Mouse (Mus musculus): Measurements from ENCODE around the gene Lztr1. TPM values are rescaled to one million over a fixed set of nuclear protein-coding genes. Genes with fewer than 3 reads are reported as not detected.

Gene Lztr1
- polyA plus RNA-seq, 1 experiment from 2014 or later: 96.8 TPM

GRCm38 (mm10) chr16:17524156-17524555, 15.7 kb downstream of the Lztr1 start:
- Histone ChIP-seq H3K36me3 (ENCODE audit: control insufficient read depth, insufficient read depth, low read length) (peaks cover 53% of the 10 kb centered on the region), H3K27me3 (replicated peaks; ENCODE audit: control insufficient read depth, insufficient read depth, low read length) (no peaks in the 10 kb centered on the region), H3K9me3 (ENCODE audit: control insufficient read depth, low read length) (no peaks in the 10 kb centered on the region), H3K4me2 (ENCODE audit: low read depth, low read length) (no peak overlapping the region), H3K4me1 (ENCODE audit: control insufficient read depth, insufficient read depth, low read length) (peaks cover 4% of the 10 kb centered on the region), H3K4me3 (ENCODE audit: low read length) (no peak overlapping the region), H3K27ac (ENCODE audit: low read length) (no peak overlapping the region), H3K9ac (ENCODE audit: low read depth, low read length) (no peak overlapping the region)
- 90% methylated on average over 11 of the region's 11 CpGs for WGBS
- ATAC-seq: no peak

- peaks cover 13% of the 10 kb centered on the region for H3K4me1 ChIP-seq (ENCODE audit: control insufficient read depth, insufficient read depth, low read length)
- no peaks in the 10 kb centered on the region for H3K27me3 ChIP-seq (replicated peaks; ENCODE audit: control insufficient read depth, insufficient read depth, low read length)
- no peak overlapping the region for H3K4me2 ChIP-seq (ENCODE audit: low read depth, low read length)
- H3K36me3 ChIP-seq (ENCODE audit: control insufficient read depth, insufficient read depth, low read length): peaks cover 49% of the 10 kb centered on the region
- H3K9ac ChIP-seq (ENCODE audit: low read depth, low read length): no peak overlapping the region
- 85% methylated on average over 3 of the region's 3 CpGs for WGBS
- ATAC-seq: no peak
- no peaks in the 10 kb centered on the region for H3K9me3 ChIP-seq (ENCODE audit: control insufficient read depth, low read length)
- peak overlapping the region; percentile 25 for H3K27ac ChIP-seq (ENCODE audit: low read length)
- H3K4me3 ChIP-seq (ENCODE audit: low read length): no peak overlapping the region
Measured at GRCm38 (mm10) chr16:17525524-17525923, 17.0 kb downstream of the Lztr1 start.

GRCm38 (mm10) chr16:17526223-17526622, 17.7 kb downstream of the Lztr1 start:
- Histone ChIP-seq H3K27ac (ENCODE audit: low read length) (peak overlapping the region; percentile 38), H3K4me3 (ENCODE audit: low read length) (no peak overlapping the region), H3K36me3 (ENCODE audit: control insufficient read depth, insufficient read depth, low read length) (peaks cover 43% of the 10 kb centered on the region), H3K4me2 (ENCODE audit: low read depth, low read length) (no peak overlapping the region), H3K9me3 (ENCODE audit: control insufficient read depth, low read length) (no peaks in the 10 kb centered on the region), H3K27me3 (replicated peaks; ENCODE audit: control insufficient read depth, insufficient read depth, low read length) (no peaks in the 10 kb centered on the region), H3K9ac (ENCODE audit: low read depth, low read length) (no peak overlapping the region), H3K4me1 (ENCODE audit: control insufficient read depth, insufficient read depth, low read length) (peaks cover 13% of the 10 kb centered on the region)
- peak; percentile 28 for ATAC-seq
- WGBS: 76% methylated on average over 6 of the region's 6 CpGs

- peaks cover 35% of the 10 kb centered on the region for H3K36me3 ChIP-seq (ENCODE audit: control insufficient read depth, insufficient read depth, low read length)
- H3K4me3 ChIP-seq (ENCODE audit: low read length): no peak overlapping the region
- no peak overlapping the region for H3K9ac ChIP-seq (ENCODE audit: low read depth, low read length)
- ATAC-seq: no peak
- H3K4me1 ChIP-seq (ENCODE audit: control insufficient read depth, insufficient read depth, low read length): peaks cover 19% of the 10 kb centered on the region
- no peaks in the 10 kb centered on the region for H3K9me3 ChIP-seq (ENCODE audit: control insufficient read depth, low read length)
- no peak overlapping the region for H3K27ac ChIP-seq (ENCODE audit: low read length)
- H3K27me3 ChIP-seq (replicated peaks; ENCODE audit: control insufficient read depth, insufficient read depth, low read length): no peaks in the 10 kb centered on the region
- H3K4me2 ChIP-seq (ENCODE audit: low read depth, low read length): no peak overlapping the region
Measured at GRCm38 (mm10) chr16:17527606-17528005, 19.1 kb downstream of the Lztr1 start.

- no peaks in the 10 kb centered on the region for H3K9me3 ChIP-seq (ENCODE audit: control insufficient read depth, low read length)
- no peak overlapping the region for H3K9ac ChIP-seq (ENCODE audit: low read depth, low read length)
- 85% methylated on average over 13 of the region's 13 CpGs for WGBS
- no peak overlapping the region for H3K4me2 ChIP-seq (ENCODE audit: low read depth, low read length)
- H3K36me3 ChIP-seq (ENCODE audit: control insufficient read depth, insufficient read depth, low read length): peaks cover 30% of the 10 kb centered on the region
- no peak for ATAC-seq
- no peak overlapping the region for H3K27ac ChIP-seq (ENCODE audit: low read length)
- no peak overlapping the region for H3K4me3 ChIP-seq (ENCODE audit: low read length)
- peaks cover 19% of the 10 kb centered on the region for H3K4me1 ChIP-seq (ENCODE audit: control insufficient read depth, insufficient read depth, low read length)
- H3K27me3 ChIP-seq (replicated peaks; ENCODE audit: control insufficient read depth, insufficient read depth, low read length): no peaks in the 10 kb centered on the region
Measured at GRCm38 (mm10) chr16:17528276-17528675, 19.8 kb downstream of the Lztr1 start.

GRCm38 (mm10) chr16:17529981-17530586, 21.6 kb downstream of the Lztr1 start:
- no peak for ATAC-seq
- Histone ChIP-seq H3K4me2 (ENCODE audit: low read depth, low read length) (peak overlapping the region; percentile 86), H3K4me1 (ENCODE audit: control insufficient read depth, insufficient read depth, low read length) (peaks cover 19% of the 10 kb centered on the region), H3K9ac (ENCODE audit: low read depth, low read length) (peak overlapping the region; percentile 93), H3K36me3 (ENCODE audit: control insufficient read depth, insufficient read depth, low read length) (peaks cover 17% of the 10 kb centered on the region), H3K27me3 (replicated peaks; ENCODE audit: control insufficient read depth, insufficient read depth, low read length) (no peaks in the 10 kb centered on the region), H3K4me3 (ENCODE audit: low read length) (peak overlapping the region; percentile 75), H3K27ac (ENCODE audit: low read length) (peak overlapping the region; percentile 97), H3K9me3 (ENCODE audit: control insufficient read depth, low read length) (no peaks in the 10 kb centered on the region)
- 12% methylated on average over 17 of the region's 17 CpGs for WGBS

- peak within 1 kb of the TSS; percentile 75 for H3K4me3 ChIP-seq (ENCODE audit: low read length)
- peaks cover 17% of the 10 kb centered on the region for H3K36me3 ChIP-seq (ENCODE audit: control insufficient read depth, insufficient read depth, low read length)
- no peaks in the 10 kb centered on the region for H3K27me3 ChIP-seq (replicated peaks; ENCODE audit: control insufficient read depth, insufficient read depth, low read length)
- peak within 1 kb of the TSS; percentile 86 for H3K4me2 ChIP-seq (ENCODE audit: low read depth, low read length)
- peak within 1 kb of the TSS; percentile 93 for H3K9ac ChIP-seq (ENCODE audit: low read depth, low read length)
- peaks cover 19% of the 10 kb centered on the region for H3K4me1 ChIP-seq (ENCODE audit: control insufficient read depth, insufficient read depth, low read length)
- peak within 1 kb of the TSS; percentile 97 for H3K27ac ChIP-seq (ENCODE audit: low read length)
- ATAC-seq: peak; percentile 95
- WGBS: under 1% methylated on average over 67 of the region's 67 CpGs
- no peaks in the 10 kb centered on the region for H3K9me3 ChIP-seq (ENCODE audit: control insufficient read depth, low read length)
Measured at GRCm38 (mm10) chr16:17530640-17531288, 22.3 kb downstream of the Lztr1 start, which contains the start of gene Thap7. Gene Thap7, minus strand, starts transcription at chr16:17531136.

GRCm38 (mm10) chr16:17532271-17532670, 23.8 kb downstream of the Lztr1 start:
- H3K4me2 ChIP-seq (ENCODE audit: low read depth, low read length): no peak overlapping the region
- H3K27me3 ChIP-seq (replicated peaks; ENCODE audit: control insufficient read depth, insufficient read depth, low read length): no peaks in the 10 kb centered on the region
- peaks cover 14% of the 10 kb centered on the region for H3K4me1 ChIP-seq (ENCODE audit: control insufficient read depth, insufficient read depth, low read length)
- H3K9me3 ChIP-seq (ENCODE audit: control insufficient read depth, low read length): no peaks in the 10 kb centered on the region
- H3K36me3 ChIP-seq (ENCODE audit: control insufficient read depth, insufficient read depth, low read length): peaks cover 9% of the 10 kb centered on the region
- no peak for ATAC-seq
- no peak overlapping the region for H3K27ac ChIP-seq (ENCODE audit: low read length)
- H3K4me3 ChIP-seq (ENCODE audit: low read length): no peak overlapping the region
- no peak overlapping the region for H3K9ac ChIP-seq (ENCODE audit: low read depth, low read length)
- WGBS: 57% methylated on average over 4 of the region's 4 CpGs

- Histone ChIP-seq H3K9me3 (ENCODE audit: control insufficient read depth, low read length) (no peaks in the 10 kb centered on the region), H3K27me3 (replicated peaks; ENCODE audit: control insufficient read depth, insufficient read depth, low read length) (no peaks in the 10 kb centered on the region), H3K9ac (ENCODE audit: low read depth, low read length) (no peak overlapping the region), H3K4me1 (ENCODE audit: control insufficient read depth, insufficient read depth, low read length) (peaks cover 14% of the 10 kb centered on the region), H3K4me2 (ENCODE audit: low read depth, low read length) (no peak overlapping the region), H3K4me3 (ENCODE audit: low read length) (no peak overlapping the region), H3K36me3 (ENCODE audit: control insufficient read depth, insufficient read depth, low read length) (peaks cover 4% of the 10 kb centered on the region), H3K27ac (ENCODE audit: low read length) (no peak overlapping the region)
- 74% methylated on average over 14 of the region's 14 CpGs for WGBS
- ATAC-seq: no peak
Measured at GRCm38 (mm10) chr16:17532676-17533329, 24.3 kb downstream of the Lztr1 start.

All from intestine, embryonic 16.5 days (tissue).